Mouse (Mus musculus) spleen, adult 12 weeks (tissue): ENCODE measurements around the gene Islr.
"Not testable (repeated sequence)": the region's sequence is repeated elsewhere in the genome, so short reads cannot be mapped to it uniquely, and the experiment has no call there.

Experiments
- DNase-seq: peaks from one replicate; pipeline ENCODE4 v3.0.0; 2022; ENCODE audit warnings: low spot score

The Islr gene

GRCm38 (mm10) chr9:58203516-58204447 lies at the start of gene Islr, which contains the start of gene Islr2:
Islr (minus strand) TSS chr9:58204306.
Islr2 (minus strand) TSS chr9:58204319.
- no peak for DNase-seq

- DNase-seq, result not testable (repeated sequence)
Measured at GRCm38 (mm10) chr9:58253805-58254122, 49.7 kb upstream of the Islr start.

GRCm38 (mm10) chr9:58253033-58253804 lies 49.1 kb upstream of the Islr start, which contains the start of gene Stoml1:
Stoml1 (plus strand) TSS chr9:58253164.
- peak; percentile 89 for DNase-seq

GRCm38 (mm10) chr9:58250730-58251129 lies 46.6 kb upstream of the Islr start:
- not testable (repeated sequence) for DNase-seq

- DNase-seq, result no peak
Measured at GRCm38 (mm10) chr9:58250322-58250721, 46.2 kb upstream of the Islr start.

GRCm38 (mm10) chr9:58249592-58250192 lies 45.6 kb upstream of the Islr start, which contains the start of gene Pml:
Pml (minus strand) TSS chr9:58249786.
- peak; percentile 63 for DNase-seq

- peak; percentile 20 for DNase-seq
Measured at GRCm38 (mm10) chr9:58248746-58249413, 44.8 kb upstream of the Islr start.

- peak; percentile 78 for DNase-seq
Measured at GRCm38 (mm10) chr9:58247064-58247759, 43.1 kb upstream of the Islr start.

- peak; percentile 25 for DNase-seq
Measured at GRCm38 (mm10) chr9:58246083-58246591, 42.0 kb upstream of the Islr start.

GRCm38 (mm10) chr9:58243696-58244095 lies 39.6 kb upstream of the Islr start:
- no peak for DNase-seq

GRCm38 (mm10) chr9:58242696-58243095 lies 38.6 kb upstream of the Islr start:
- DNase-seq, result no peak

- DNase-seq, result no peak
Measured at GRCm38 (mm10) chr9:58241780-58242485, 37.8 kb upstream of the Islr start.

- no peak for DNase-seq
Measured at GRCm38 (mm10) chr9:58234502-58235015, 30.5 kb upstream of the Islr start.

GRCm38 (mm10) chr9:58232374-58232773 lies 28.3 kb upstream of the Islr start:
- no peak for DNase-seq

GRCm38 (mm10) chr9:58231746-58232145 lies 27.6 kb upstream of the Islr start:
- DNase-seq, result no peak

- no peak for DNase-seq
Measured at GRCm38 (mm10) chr9:58228777-58229466, 24.8 kb upstream of the Islr start.

GRCm38 (mm10) chr9:58225915-58226913 lies 22.1 kb upstream of the Islr start:
- DNase-seq, result no peak

GRCm38 (mm10) chr9:58224356-58224755 lies 20.2 kb upstream of the Islr start:
- DNase-seq, result no peak
